15 mouse cellular contexts compared by ENCODE assay signal in genomic region chr8:6922467-6922866, GRCm38 (mm10).
"Had no signal": no experiment of that assay in that cellular context is flagged by ENCODE, and none has a peak within 500 bp of the region (broad histone marks: within the 10 kb centered on the region; RNA-seq: fewer than 3 reads in every experiment).

No protein-coding gene starts in this region.

- DNase-seq: retina, postnatal 1 day; right cerebral cortex, adult 18-20 months; right cerebral cortex, postnatal 14 days; right cerebral cortex, postnatal 25 days; right cerebral cortex, postnatal 4 days; spleen, adult 18-20 months; thymus, adult 18-20 months; thymus, adult 2 months; thymus, postnatal 14 days; thymus, postnatal 25 days; thymus, postnatal 36 days; thymus, postnatal 4 days had no signal

- H3K36me3 ChIP-seq: neural tube, embryonic 15.5 days; stomach, embryonic 15.5 days had no signal

- H3K27ac ChIP-seq: neural tube, embryonic 15.5 days; stomach, embryonic 15.5 days; stomach, postnatal 0 days had no signal

- H3K4me2 ChIP-seq: neural tube, embryonic 15.5 days; stomach, embryonic 15.5 days had no signal

- H3K27me3 ChIP-seq: neural tube, embryonic 15.5 days; stomach, embryonic 15.5 days had no signal

- H3K9me3 ChIP-seq: neural tube, embryonic 15.5 days; stomach, embryonic 15.5 days had no signal

- H3K4me1 ChIP-seq: neural tube, embryonic 15.5 days; stomach, embryonic 15.5 days had no signal

- H3K4me3 ChIP-seq: neural tube, embryonic 15.5 days; stomach, embryonic 15.5 days had no signal

- H3K9ac ChIP-seq: neural tube, embryonic 15.5 days; stomach, embryonic 15.5 days had no signal
